Mouse (Mus musculus) G1E (cell line): Measurements from ENCODE around the gene Qrich2. TPM values are rescaled to one million over a fixed set of nuclear protein-coding genes. Genes with fewer than 3 reads are reported as not detected.

Experiments used
- ATAC-seq: 2 replicates; pipeline ENCODE4 v1.8.0; 2016; ENCODE audit warnings: mild to moderate bottlenecking; ENCODE audit not compliant: insufficient number of reproducible peaks, poor library complexity, low FRiP score, severe bottlenecking; ENCODE audit errors: extremely low read depth
- DNase-seq: peaks from one replicate; pipeline ENCODE4 v3.0.0; 2012; ENCODE audit warnings: low spot score
- H3K27me3 ChIP-seq: 2 replicates; pipeline ENCODE4 v1.6.1; 2012; ENCODE audit warnings: mild to moderate bottlenecking, low read length, inconsistent platforms; ENCODE audit not compliant: insufficient read depth
- H3K36me3 ChIP-seq: replicated peaks from 2 replicates; pipeline ENCODE3; 2012; ENCODE audit warnings: mild to moderate bottlenecking, inconsistent platforms
- H3K4me1 ChIP-seq: 2 replicates; pipeline ENCODE4 v1.6.1; 2012; ENCODE audit warnings: low read depth, low read length, inconsistent platforms, mixed read lengths; ENCODE audit not compliant: insufficient read depth
- H3K4me3 ChIP-seq: 2 replicates; pipeline ENCODE4 v1.5.1; 2012; ENCODE audit warnings: low read depth, mild to moderate bottlenecking, inconsistent platforms, low read length, moderate library complexity, mixed read lengths
- H3K9me3 ChIP-seq: replicated peaks from 2 replicates; pipeline ENCODE4 v1.6.1; 2012; ENCODE audit warnings: inconsistent platforms
- CTCF ChIP-seq: IDR thresholded peaks from 2 replicates; pipeline ENCODE4 v1.5.1; 2012; ENCODE audit warnings: low read depth, low read length, inconsistent platforms, mixed read lengths
- GATA1 ChIP-seq: IDR thresholded peaks from 2 replicates; pipeline ENCODE4 v1.6.1; 2012; ENCODE audit warnings: borderline replicate concordance, low read length, inconsistent platforms, mixed read lengths
- GATA2 ChIP-seq: IDR thresholded peaks from 2 replicates; pipeline ENCODE4 v1.6.1; 2012; ENCODE audit warnings: low read depth, low read length, inconsistent platforms, borderline replicate concordance
- POLR2AphosphoS5 ChIP-seq: IDR thresholded peaks from 2 replicates; pipeline ENCODE4 v1.6.1; 2012; ENCODE audit warnings: low read depth, low read length, inconsistent platforms; ENCODE audit not compliant: insufficient replicate concordance
- TAL1 ChIP-seq: conservative IDR thresholded peaks from 2 replicates; pipeline ENCODE4 v1.6.1; 2012; ENCODE audit warnings: low read depth, low read length, inconsistent platforms, mixed read lengths
- polyA plus RNA-seq: library from polyadenylated mRNA; stranded (reverse); fragments of >175 nt; gene quantifications from 2 replicates; pipeline ENCODE4 v1.2.3, GENCODE M21; 2012
- total RNA-seq, 2 experiments: library from RNA; stranded (forward) in 1 of 2; stranded (reverse) in 1 of 2; fragments of 200-1000 nt in 1 of 2; fragments of >200 nt in 1 of 2; fragmentation: Nextera tagmentation in 1 of 2; gene quantifications; 2 replicates each; pipeline ENCODE4 v1.2.3; 2014 to 2017

Gene Qrich2
- total and polyA plus RNA-seq, 3 experiments: 0.05 to 0.16 TPM; not detected in 1

GRCm38 (mm10) chr11:116480975-116481374 lies 14.9 kb upstream of the Qrich2 start:
- no peak overlapping the region for H3K4me3 ChIP-seq
- no peaks in the 10 kb centered on the region for H3K27me3 ChIP-seq
- H3K4me1 ChIP-seq: peaks cover 2% of the 10 kb centered on the region; the same call in 1 of the 2 replicates
- DNase-seq (no peak), ATAC-seq (no peak)
- H3K9me3 ChIP-seq: no peaks in the 10 kb centered on the region
- TF ChIP-seq CTCF: no peak
- no peak for TF ChIP-seq GATA2
- TF ChIP-seq GATA1: no peak
- no peak for TF ChIP-seq POLR2AphosphoS5
- no peak for TF ChIP-seq TAL1
- peaks cover 98% of the 10 kb centered on the region for H3K36me3 ChIP-seq

GRCm38 (mm10) chr11:116479832-116480231 lies 13.8 kb upstream of the Qrich2 start:
- no peak for ATAC-seq
- peaks cover 2% of the 10 kb centered on the region; the same call in 1 of the 2 replicates for H3K4me1 ChIP-seq
- no peak for DNase-seq
- no peaks in the 10 kb centered on the region for H3K27me3 ChIP-seq
- TF ChIP-seq GATA2 (no peak), POLR2AphosphoS5 (no peak), GATA1 (no peak), TAL1 (no peak), CTCF (no peak)
- peaks cover 98% of the 10 kb centered on the region for H3K36me3 ChIP-seq
- no peak overlapping the region for H3K4me3 ChIP-seq
- H3K9me3 ChIP-seq: no peaks in the 10 kb centered on the region

- Histone ChIP-seq H3K4me1 (peaks cover 2% of the 10 kb centered on the region; the same call in 1 of the 2 replicates), H3K4me3 (no peak overlapping the region), H3K9me3 (no peaks in the 10 kb centered on the region), H3K27me3 (no peaks in the 10 kb centered on the region), H3K36me3 (peaks cover 97% of the 10 kb centered on the region)
- no peak for TF ChIP-seq GATA1
- no peak for TF ChIP-seq TAL1
- no peak for TF ChIP-seq POLR2AphosphoS5
- TF ChIP-seq GATA2: no peak
- TF ChIP-seq CTCF: no peak
- ATAC-seq (no peak), DNase-seq (no peak)
Observed at GRCm38 (mm10) chr11:116478978-116479377, 12.9 kb upstream of the Qrich2 start.

GRCm38 (mm10) chr11:116477160-116477759 lies 11.2 kb upstream of the Qrich2 start:
- ATAC-seq (no peak), DNase-seq (no peak)
- no peaks in the 10 kb centered on the region for H3K9me3 ChIP-seq
- no peaks in the 10 kb centered on the region for H3K27me3 ChIP-seq
- peaks cover 99% of the 10 kb centered on the region for H3K36me3 ChIP-seq
- no peak for TF ChIP-seq GATA2
- peaks cover 2% of the 10 kb centered on the region; the same call in 1 of the 2 replicates for H3K4me1 ChIP-seq
- H3K4me3 ChIP-seq: no peak overlapping the region

- H3K4me3 ChIP-seq: no peak overlapping the region
- ATAC-seq: no peak
- H3K4me1 ChIP-seq: peaks cover under 1% of the 10 kb centered on the region; the same call in 1 of the 2 replicates
- DNase-seq: no peak
- H3K9me3 ChIP-seq: no peaks in the 10 kb centered on the region
- TF ChIP-seq CTCF (no peak), GATA2 (no peak), TAL1 (no peak), POLR2AphosphoS5 (no peak), GATA1 (no peak)
- H3K36me3 ChIP-seq: peaks cover 99% of the 10 kb centered on the region
- no peaks in the 10 kb centered on the region for H3K27me3 ChIP-seq
Observed at GRCm38 (mm10) chr11:116476696-116477095, 10.7 kb upstream of the Qrich2 start.

GRCm38 (mm10) chr11:116476041-116476440 lies 10.0 kb upstream of the Qrich2 start:
- TF ChIP-seq GATA2: no peak
- no peak for TF ChIP-seq CTCF
- no peak for TF ChIP-seq POLR2AphosphoS5
- TF ChIP-seq TAL1: no peak
- no peak for TF ChIP-seq GATA1
- DNase-seq (no peak), ATAC-seq (no peak)
- Histone ChIP-seq H3K4me3 (no peak overlapping the region), H3K27me3 (no peaks in the 10 kb centered on the region), H3K9me3 (no peaks in the 10 kb centered on the region), H3K36me3 (peaks cover 99% of the 10 kb centered on the region), H3K4me1 (no peaks in the 10 kb centered on the region)

GRCm38 (mm10) chr11:116472275-116472674 lies 6.2 kb upstream of the Qrich2 start:
- Histone ChIP-seq H3K4me3 (no peak overlapping the region), H3K4me1 (no peaks in the 10 kb centered on the region), H3K9me3 (no peaks in the 10 kb centered on the region), H3K27me3 (no peaks in the 10 kb centered on the region), H3K36me3 (peaks cover 79% of the 10 kb centered on the region)
- TF ChIP-seq GATA1: no peak
- no peak for TF ChIP-seq POLR2AphosphoS5
- no peak for TF ChIP-seq CTCF
- TF ChIP-seq TAL1: no peak
- no peak for TF ChIP-seq GATA2
- ATAC-seq: no peak
- DNase-seq: no peak
